Mouse (Mus musculus) heart, postnatal 0 days (tissue): ENCODE results near the gene Spock1.

Experiments
- CTCF ChIP-seq: IDR thresholded peaks from 2 replicates; pipeline ENCODE4 v1.5.1; 2016; ENCODE audit warnings: antibody characterized with exemption, control low read depth, low read depth
- EP300 ChIP-seq: IDR thresholded peaks from 2 replicates; pipeline ENCODE4 v1.6.1; 2016; ENCODE audit warnings: antibody characterized with exemption, low read depth

DNA sequence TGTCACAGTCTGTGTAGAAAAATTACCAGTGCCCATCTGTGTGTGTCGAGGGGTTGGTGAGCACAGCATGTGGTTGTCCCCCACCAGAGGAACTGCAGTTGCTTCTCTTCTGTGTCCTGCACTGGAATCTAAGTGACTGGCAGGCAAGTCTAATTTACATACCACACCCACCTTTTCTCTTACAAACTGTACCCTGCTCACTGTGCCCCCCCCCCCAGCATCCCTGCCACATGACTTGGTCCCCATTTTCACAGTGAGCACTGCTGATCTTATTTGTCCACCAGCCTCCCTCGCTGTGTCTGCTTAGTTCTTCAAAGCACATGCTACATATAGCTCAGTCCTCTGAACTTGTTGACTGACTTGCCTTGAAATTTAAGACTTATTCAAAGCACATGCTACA lies 22.2 kb upstream of the Spock1 start:
- TF ChIP-seq CTCF = no peak
- TF ChIP-seq EP300 = no peak
